Mouse (Mus musculus): ENCODE data around the gene Nfe2.
A peak's percentile ranks its signal among the peaks of the same experiment; 100 is the strongest.

Gene Nfe2

GRCm38 (mm10) chr15:103295851-103296250 is 37.6 kb upstream of the Nfe2 start:
- TF ChIP-seq CTCF (conservative IDR thresholded peaks at IDR 0.05; ENCODE audit: low read length) (no peak), POU5F1 (IDR thresholded peaks at IDR 0.05; ENCODE audit: borderline replicate concordance, low read length) (no peak), NANOG (IDR thresholded peaks at IDR 0.05; ENCODE audit: borderline replicate concordance, low read length) (no peak)
- Histone ChIP-seq H3K4me1 (replicated peaks; ENCODE audit: low read depth, low read length) (peaks cover 64% of the 10 kb centered on the region), H3K4me3 (replicated peaks; ENCODE audit: low read length) (peak overlapping the region; percentile 29; the same call in 1 of the 2 replicates), H3K9me3 (ENCODE audit: low read length) (no peaks in the 10 kb centered on the region), H3K36me3 (ENCODE audit: insufficient read depth, low read length) (peaks cover 86% of the 10 kb centered on the region), H3K27me3 (ENCODE audit: insufficient read depth, low read length) (peaks cover 5% of the 10 kb centered on the region)

- Histone ChIP-seq H3K4me3 (replicated peaks; ENCODE audit: low read length) (no peak overlapping the region), H3K27me3 (ENCODE audit: insufficient read depth, low read length) (no peaks in the 10 kb centered on the region), H3K9me3 (ENCODE audit: low read length) (no peaks in the 10 kb centered on the region), H3K4me1 (replicated peaks; ENCODE audit: low read depth, low read length) (peaks cover 56% of the 10 kb centered on the region), H3K36me3 (ENCODE audit: insufficient read depth, low read length) (peaks cover 95% of the 10 kb centered on the region)
- TF ChIP-seq NANOG (IDR thresholded peaks at IDR 0.05; ENCODE audit: borderline replicate concordance, low read length) (no peak), CTCF (conservative IDR thresholded peaks at IDR 0.05; ENCODE audit: low read length) (no peak), POU5F1 (IDR thresholded peaks at IDR 0.05; ENCODE audit: borderline replicate concordance, low read length) (no peak)
Measured at GRCm38 (mm10) chr15:103294649-103295048, 36.4 kb upstream of the Nfe2 start.

- no peaks in the 10 kb centered on the region for H3K9me3 ChIP-seq (ENCODE audit: low read length)
- H3K27me3 ChIP-seq (ENCODE audit: insufficient read depth, low read length): no peaks in the 10 kb centered on the region
- peaks cover 95% of the 10 kb centered on the region for H3K36me3 ChIP-seq (ENCODE audit: insufficient read depth, low read length)
- peaks cover 52% of the 10 kb centered on the region for H3K4me1 ChIP-seq (replicated peaks; ENCODE audit: low read depth, low read length)
- no peak overlapping the region for H3K4me3 ChIP-seq (replicated peaks; ENCODE audit: low read length)
- peak; percentile 72 for TF ChIP-seq CTCF (conservative IDR thresholded peaks at IDR 0.05; ENCODE audit: low read length)
- TF ChIP-seq POU5F1 (IDR thresholded peaks at IDR 0.05; ENCODE audit: borderline replicate concordance, low read length): no peak
- TF ChIP-seq NANOG (IDR thresholded peaks at IDR 0.05; ENCODE audit: borderline replicate concordance, low read length): no peak
Measured at GRCm38 (mm10) chr15:103293375-103293774, 35.2 kb upstream of the Nfe2 start.

- no peaks in the 10 kb centered on the region for H3K27me3 ChIP-seq (ENCODE audit: insufficient read depth, low read length)
- H3K9me3 ChIP-seq (ENCODE audit: low read length): no peaks in the 10 kb centered on the region
- H3K36me3 ChIP-seq (ENCODE audit: insufficient read depth, low read length): peaks cover 95% of the 10 kb centered on the region
- peaks cover 46% of the 10 kb centered on the region for H3K4me1 ChIP-seq (replicated peaks; ENCODE audit: low read depth, low read length)
- H3K4me3 ChIP-seq (replicated peaks; ENCODE audit: low read length): no peak overlapping the region
- TF ChIP-seq POU5F1 (IDR thresholded peaks at IDR 0.05; ENCODE audit: borderline replicate concordance, low read length) (no peak), CTCF (conservative IDR thresholded peaks at IDR 0.05; ENCODE audit: low read length) (no peak), NANOG (IDR thresholded peaks at IDR 0.05; ENCODE audit: borderline replicate concordance, low read length) (no peak)
Measured at GRCm38 (mm10) chr15:103292673-103293345, 34.6 kb upstream of the Nfe2 start.

- Histone ChIP-seq H3K4me3 (replicated peaks; ENCODE audit: low read length) (no peak overlapping the region), H3K27me3 (ENCODE audit: insufficient read depth, low read length) (no peaks in the 10 kb centered on the region), H3K4me1 (replicated peaks; ENCODE audit: low read depth, low read length) (peaks cover 28% of the 10 kb centered on the region), H3K9me3 (ENCODE audit: low read length) (no peaks in the 10 kb centered on the region), H3K36me3 (ENCODE audit: insufficient read depth, low read length) (peaks cover 92% of the 10 kb centered on the region)
- TF ChIP-seq POU5F1 (IDR thresholded peaks at IDR 0.05; ENCODE audit: borderline replicate concordance, low read length) (no peak), NANOG (IDR thresholded peaks at IDR 0.05; ENCODE audit: borderline replicate concordance, low read length) (no peak), CTCF (conservative IDR thresholded peaks at IDR 0.05; ENCODE audit: low read length) (no peak)
Measured at GRCm38 (mm10) chr15:103290843-103291242, 32.6 kb upstream of the Nfe2 start.

GRCm38 (mm10) chr15:103290417-103290816 is 32.2 kb upstream of the Nfe2 start:
- Histone ChIP-seq H3K4me1 (replicated peaks; ENCODE audit: low read depth, low read length) (peaks cover 28% of the 10 kb centered on the region), H3K36me3 (ENCODE audit: insufficient read depth, low read length) (peaks cover 92% of the 10 kb centered on the region), H3K4me3 (replicated peaks; ENCODE audit: low read length) (no peak overlapping the region), H3K27me3 (ENCODE audit: insufficient read depth, low read length) (no peaks in the 10 kb centered on the region), H3K9me3 (ENCODE audit: low read length) (no peaks in the 10 kb centered on the region)
- TF ChIP-seq CTCF (conservative IDR thresholded peaks at IDR 0.05; ENCODE audit: low read length) (no peak), NANOG (IDR thresholded peaks at IDR 0.05; ENCODE audit: borderline replicate concordance, low read length) (no peak), POU5F1 (IDR thresholded peaks at IDR 0.05; ENCODE audit: borderline replicate concordance, low read length) (no peak)

- Histone ChIP-seq H3K36me3 (ENCODE audit: insufficient read depth, low read length) (peaks cover 91% of the 10 kb centered on the region), H3K9me3 (ENCODE audit: low read length) (no peaks in the 10 kb centered on the region), H3K4me3 (replicated peaks; ENCODE audit: low read length) (no peak overlapping the region), H3K4me1 (replicated peaks; ENCODE audit: low read depth, low read length) (peaks cover 27% of the 10 kb centered on the region), H3K27me3 (ENCODE audit: insufficient read depth, low read length) (no peaks in the 10 kb centered on the region)
- no peak for TF ChIP-seq CTCF (conservative IDR thresholded peaks at IDR 0.05; ENCODE audit: low read length)
- no peak for TF ChIP-seq NANOG (IDR thresholded peaks at IDR 0.05; ENCODE audit: borderline replicate concordance, low read length)
- TF ChIP-seq POU5F1 (IDR thresholded peaks at IDR 0.05; ENCODE audit: borderline replicate concordance, low read length): no peak
Measured at GRCm38 (mm10) chr15:103289600-103289999, 31.4 kb upstream of the Nfe2 start.

- TF ChIP-seq CTCF (conservative IDR thresholded peaks at IDR 0.05; ENCODE audit: low read length) (no peak), NANOG (IDR thresholded peaks at IDR 0.05; ENCODE audit: borderline replicate concordance, low read length) (no peak), POU5F1 (IDR thresholded peaks at IDR 0.05; ENCODE audit: borderline replicate concordance, low read length) (no peak)
Measured at GRCm38 (mm10) chr15:103285778-103286417, 27.7 kb upstream of the Nfe2 start.

More at GRCm38 (mm10) chr15:103285778-103286417, 27.7 kb upstream of the Nfe2 start:
- no peaks in the 10 kb centered on the region for H3K27me3 ChIP-seq (ENCODE audit: insufficient read depth, low read length)
- peaks cover 66% of the 10 kb centered on the region for H3K36me3 ChIP-seq (ENCODE audit: insufficient read depth, low read length)
- peaks cover 29% of the 10 kb centered on the region for H3K4me1 ChIP-seq (replicated peaks; ENCODE audit: low read depth, low read length)
- H3K4me3 ChIP-seq (replicated peaks; ENCODE audit: low read length): no peak overlapping the region
- H3K9me3 ChIP-seq (ENCODE audit: low read length): no peaks in the 10 kb centered on the region
